ENCODE assay signal across 11 mouse cellular contexts in the genomic region with DNA sequence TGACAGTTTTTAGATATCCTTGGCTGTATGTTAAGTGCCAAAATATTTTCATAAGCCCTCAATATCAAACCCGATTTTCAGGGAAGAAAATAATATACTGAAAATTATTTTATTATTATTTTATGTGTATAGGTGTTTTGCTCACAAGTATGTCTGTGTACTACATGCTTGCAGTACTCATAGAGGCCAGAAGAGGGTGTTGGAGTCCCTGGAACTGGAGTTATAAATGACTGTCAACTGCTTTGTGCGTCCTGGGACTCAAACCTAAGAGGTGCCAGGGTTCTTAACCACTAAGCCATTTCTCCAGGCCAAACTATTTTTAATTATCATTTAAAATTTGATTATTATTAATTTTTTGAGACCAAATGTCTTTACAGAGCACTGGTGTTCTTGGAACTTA.
DNase-seq lines count a peak whose midpoint lies in the region; ATAC-seq lines count a peak whose summit lies in the region.
"Had no signal": no experiment of that assay in that cellular context is flagged by ENCODE, and none has a peak within 500 bp of the region (broad histone marks: within the 10 kb centered on the region; RNA-seq: fewer than 3 reads in every experiment).

No protein-coding gene starts in this region.

- H3K9ac ChIP-seq in kidney, embryonic 15.5 days, result no peak overlapping the region
- H3K9ac ChIP-seq: hindbrain, embryonic 15.5 days; neural tube, embryonic 12.5 days had no signal

- H3K27me3 ChIP-seq in kidney, embryonic 15.5 days, result no peaks in the 10 kb centered on the region
- H3K27me3 ChIP-seq: hindbrain, embryonic 15.5 days; neural tube, embryonic 12.5 days had no signal

- DNase-seq in adrenal gland, postnatal 14 days, result peak; percentile 46
- no peak for DNase-seq in adrenal gland, adult 8-10 months
- peak; percentile 24 for DNase-seq in kidney, postnatal 10 days
- peak; percentile 13 to 22 for DNase-seq in B cell, adult 2 months
- peak; percentile 57 for DNase-seq in embryo, embryonic 10 days (ENCODE audit: low spot score)
- DNase-seq in cerebellum, adult 11-12 months, result no peak
- DNase-seq: gastrocnemius, postnatal 36 days had no signal

- ATAC-seq in kidney, embryonic 15.5 days (replicated peaks; ENCODE audit: low FRiP score), result no peak
- no peak for ATAC-seq in inflammation-experienced regulatory T-cells, adult 6 months

- no peak overlapping the region for H3K4me2 ChIP-seq in kidney, embryonic 15.5 days
- H3K4me2 ChIP-seq: hindbrain, embryonic 15.5 days; neural tube, embryonic 12.5 days had no signal

- H3K9me3 ChIP-seq in kidney, embryonic 15.5 days (replicated peaks), result no peaks in the 10 kb centered on the region
- H3K9me3 ChIP-seq: hindbrain, embryonic 15.5 days; neural tube, embryonic 12.5 days had no signal

- H3K27ac ChIP-seq in kidney, embryonic 15.5 days, result no peak overlapping the region
- H3K27ac ChIP-seq: hindbrain, embryonic 15.5 days; neural tube, embryonic 12.5 days had no signal

- no peak overlapping the region for H3K4me3 ChIP-seq in kidney, embryonic 15.5 days (replicated peaks)
- H3K4me3 ChIP-seq: hindbrain, embryonic 15.5 days; neural tube, embryonic 12.5 days had no signal

- no peaks in the 10 kb centered on the region for H3K4me1 ChIP-seq in kidney, embryonic 15.5 days
- H3K4me1 ChIP-seq: hindbrain, embryonic 15.5 days; neural tube, embryonic 12.5 days had no signal

- WGBS in kidney, embryonic 15.5 days, result 57% methylated on average over 2 of the region's 2 CpGs

- no peaks in the 10 kb centered on the region for H3K36me3 ChIP-seq in kidney, embryonic 15.5 days
- H3K36me3 ChIP-seq: hindbrain, embryonic 15.5 days; neural tube, embryonic 12.5 days had no signal

Comparison
In these comparisons a context has a peak if more than half of its experiments do, and no peak if none do; other contexts are left out.
1. DNase-seq: peak in adrenal gland, postnatal 14 days (single experiment), kidney, postnatal 10 days (single experiment), B cell, adult 2 months (2 of 2) and embryo, embryonic 10 days (single experiment); none in adrenal gland, adult 8-10 months (single experiment) and cerebellum, adult 11-12 months (single experiment).